Mouse (Mus musculus) embryonic facial prominence, embryonic 15.5 days (tissue): ENCODE data around the gene Aldh1l1. TPM values are rescaled to one million over a fixed set of nuclear protein-coding genes. Genes with fewer than 3 reads are reported as not detected.

Experiments
- ATAC-seq: fragments of 200-750 bp; cut with Nextera tagmentation; 2 replicates; pipeline ENCODE4 v1.8.0; 2017; ENCODE audit warnings: low read depth, moderate TSS enrichment; ENCODE audit not compliant: insufficient number of reproducible peaks, low FRiP score, low TSS enrichment
- H3K27ac ChIP-seq: fragments of 300-500 bp; sonication (generic); replicated peaks from 2 replicates; pipeline ENCODE4 v1.5.1; 2015; ENCODE audit warnings: mild to moderate bottlenecking, inconsistent platforms
- H3K27me3 ChIP-seq: fragments of 300-500 bp; sonication (generic); 2 replicates; pipeline ENCODE4 v1.6.1; 2015; ENCODE audit warnings: inconsistent platforms
- H3K36me3 ChIP-seq: fragments of 300-500 bp; sonication (generic); 2 replicates; pipeline ENCODE4 v1.6.1; 2015; ENCODE audit warnings: mild to moderate bottlenecking, inconsistent platforms
- H3K4me1 ChIP-seq: fragments of 300-500 bp; sonication (generic); 2 replicates; pipeline ENCODE4 v1.6.1; 2015; ENCODE audit warnings: inconsistent platforms
- H3K4me2 ChIP-seq: fragments of 300-500 bp; sonication (generic); replicated peaks from 2 replicates; pipeline ENCODE4 v1.6.1; 2015; ENCODE audit warnings: mild to moderate bottlenecking, inconsistent platforms
- H3K4me3 ChIP-seq: fragments of 300-500 bp; sonication (generic); replicated peaks from 2 replicates; pipeline ENCODE4 v1.5.1; 2015; ENCODE audit warnings: mild to moderate bottlenecking, inconsistent platforms
- H3K9ac ChIP-seq: fragments of 300-500 bp; sonication (generic); 2 replicates; pipeline ENCODE4 v1.6.1; 2015; ENCODE audit warnings: inconsistent platforms
- H3K9me3 ChIP-seq: fragments of 300-500 bp; sonication (generic); replicated peaks from 2 replicates; pipeline ENCODE4 v1.6.1; 2016; ENCODE audit warnings: inconsistent platforms
- WGBS: fragments of 180-500 bp; shearing (Covaris S2); methylation state at CpG from one replicate; pipeline ENCODE4 v1.1.7; 2015; 5-methylcytosine and 5-hydroxymethylcytosine counted together
- polyA plus RNA-seq: library from polyadenylated mRNA; unstranded; fragments of >200 nt; fragmentation: Nextera tagmentation; extraction: Ambion mirVana; gene quantifications from 2 replicates; pipeline ENCODE4 v1.2.1, GENCODE M21; 2015

The Aldh1l1 gene
- polyA plus RNA-seq, 1 experiment from 2014 or later: 2.1 TPM

- ATAC-seq: no peak
- 81% methylated on average over 5 of the region's 5 CpGs for WGBS
- Histone ChIP-seq H3K36me3 (no peaks in the 10 kb centered on the region), H3K4me3 (no peak overlapping the region), H3K4me2 (no peak overlapping the region), H3K4me1 (0 out of 2 replicates have a peak, but pooled peaks cover 10% of the 10 kb centered on the region), H3K9me3 (no peaks in the 10 kb centered on the region), H3K27ac (no peak overlapping the region), H3K27me3 (peaks cover 4% of the 10 kb centered on the region; the same call in 1 of the 2 replicates), H3K9ac (no peak overlapping the region)
These were observed 124.0 kb downstream of the Aldh1l1 start for GRCm38 (mm10) chr6:90610248-90610647.

- H3K4me1 ChIP-seq: 0 out of 2 replicates have a peak, but pooled peaks cover 5% of the 10 kb centered on the region
These were observed 127.0 kb downstream of the Aldh1l1 start for GRCm38 (mm10) chr6:90613277-90613676.

GRCm38 (mm10) chr6:90615362-90615761, 129.1 kb downstream of the Aldh1l1 start:
- Histone ChIP-seq H3K36me3 (no peaks in the 10 kb centered on the region), H3K9me3 (no peaks in the 10 kb centered on the region), H3K27me3 (no peaks in the 10 kb centered on the region), H3K27ac (no peak overlapping the region), H3K9ac (no peak overlapping the region), H3K4me3 (no peak overlapping the region), H3K4me2 (no peak overlapping the region), H3K4me1 (0 out of 2 replicates have a peak, but pooled peaks cover 5% of the 10 kb centered on the region)
- 75% methylated on average over 7 of the region's 7 CpGs for WGBS
- no peak for ATAC-seq

More at GRCm38 (mm10) chr6:90613277-90613676, 127.0 kb downstream of the Aldh1l1 start:
- ATAC-seq: no peak
- no peaks in the 10 kb centered on the region for H3K27me3 ChIP-seq
- H3K9me3 ChIP-seq: no peaks in the 10 kb centered on the region
- H3K36me3 ChIP-seq: no peaks in the 10 kb centered on the region
- 71% methylated on average over 8 of the region's 8 CpGs for WGBS
- no peak overlapping the region for H3K4me3 ChIP-seq
- no peak overlapping the region for H3K4me2 ChIP-seq
- no peak overlapping the region for H3K9ac ChIP-seq
- no peak overlapping the region for H3K27ac ChIP-seq

GRCm38 (mm10) chr6:90615991-90616390, 129.8 kb downstream of the Aldh1l1 start:
- 83% methylated on average over 6 of the region's 6 CpGs for WGBS
- Histone ChIP-seq H3K4me1 (0 out of 2 replicates have a peak, but pooled peaks cover 5% of the 10 kb centered on the region), H3K27me3 (no peaks in the 10 kb centered on the region), H3K4me2 (no peak overlapping the region), H3K27ac (no peak overlapping the region), H3K9ac (no peak overlapping the region), H3K36me3 (no peaks in the 10 kb centered on the region), H3K4me3 (no peak overlapping the region), H3K9me3 (no peaks in the 10 kb centered on the region)
- no peak for ATAC-seq

GRCm38 (mm10) chr6:90616481-90616880, 130.3 kb downstream of the Aldh1l1 start:
- Histone ChIP-seq H3K9me3 (no peaks in the 10 kb centered on the region), H3K27me3 (no peaks in the 10 kb centered on the region), H3K4me2 (no peak overlapping the region), H3K4me3 (no peak overlapping the region), H3K9ac (no peak overlapping the region), H3K27ac (no peak overlapping the region), H3K4me1 (0 out of 2 replicates have a peak, but pooled peaks cover 5% of the 10 kb centered on the region), H3K36me3 (no peaks in the 10 kb centered on the region)
- WGBS: 86% methylated on average over 6 of the region's 6 CpGs
- no peak for ATAC-seq

GRCm38 (mm10) chr6:90618274-90618673, 132.0 kb downstream of the Aldh1l1 start:
- no peak overlapping the region for H3K4me3 ChIP-seq
- no peaks in the 10 kb centered on the region for H3K9me3 ChIP-seq
- H3K4me2 ChIP-seq: no peak overlapping the region
- 0 out of 2 replicates have a peak, but pooled peaks cover 5% of the 10 kb centered on the region for H3K4me1 ChIP-seq
- no peak overlapping the region for H3K9ac ChIP-seq
- H3K27ac ChIP-seq: no peak overlapping the region
- H3K27me3 ChIP-seq: no peaks in the 10 kb centered on the region
- WGBS: 72% methylated on average over 4 of the region's 4 CpGs
- H3K36me3 ChIP-seq: no peaks in the 10 kb centered on the region
- ATAC-seq: no peak

- H3K4me1 ChIP-seq: 0 out of 2 replicates have a peak, but pooled peaks cover 5% of the 10 kb centered on the region
- H3K27me3 ChIP-seq: no peaks in the 10 kb centered on the region
- H3K9me3 ChIP-seq: no peaks in the 10 kb centered on the region
- 76% methylated on average over 19 of the region's 19 CpGs for WGBS
- H3K9ac ChIP-seq: no peak overlapping the region
- no peak for ATAC-seq
- H3K27ac ChIP-seq: no peak overlapping the region
- no peak overlapping the region for H3K4me2 ChIP-seq
- H3K4me3 ChIP-seq: no peak overlapping the region
- no peaks in the 10 kb centered on the region for H3K36me3 ChIP-seq
These were observed 132.8 kb downstream of the Aldh1l1 start for GRCm38 (mm10) chr6:90618821-90619636.

GRCm38 (mm10) chr6:90619936-90620335, 133.7 kb downstream of the Aldh1l1 start:
- Histone ChIP-seq H3K27ac (no peak overlapping the region), H3K9ac (no peak overlapping the region), H3K4me2 (no peak overlapping the region), H3K9me3 (no peaks in the 10 kb centered on the region), H3K27me3 (no peaks in the 10 kb centered on the region), H3K36me3 (no peaks in the 10 kb centered on the region), H3K4me3 (no peak overlapping the region), H3K4me1 (no peaks in the 10 kb centered on the region)
- no peak for ATAC-seq
- WGBS: 79% methylated on average over 5 of the region's 5 CpGs

- 46% methylated on average over 9 of the region's 9 CpGs for WGBS
- Histone ChIP-seq H3K27me3 (no peaks in the 10 kb centered on the region), H3K9me3 (no peaks in the 10 kb centered on the region), H3K27ac (no peak overlapping the region), H3K4me1 (no peaks in the 10 kb centered on the region), H3K4me2 (no peak overlapping the region), H3K4me3 (no peak overlapping the region), H3K36me3 (no peaks in the 10 kb centered on the region), H3K9ac (no peak overlapping the region)
- no peak for ATAC-seq
These were observed 134.8 kb downstream of the Aldh1l1 start for GRCm38 (mm10) chr6:90620791-90621583.

- Histone ChIP-seq H3K27me3 (no peaks in the 10 kb centered on the region), H3K4me1 (no peaks in the 10 kb centered on the region), H3K9ac (no peak overlapping the region), H3K9me3 (no peaks in the 10 kb centered on the region), H3K4me3 (no peak overlapping the region), H3K4me2 (no peak overlapping the region), H3K36me3 (no peaks in the 10 kb centered on the region), H3K27ac (no peak overlapping the region)
- no peak for ATAC-seq
- 67% methylated on average over 6 of the region's 6 CpGs for WGBS
These were observed 135.3 kb downstream of the Aldh1l1 start for GRCm38 (mm10) chr6:90621584-90621890.

GRCm38 (mm10) chr6:90622758-90623455, 136.7 kb downstream of the Aldh1l1 start:
- WGBS: 57% methylated on average over 11 of the region's 11 CpGs
- H3K27ac ChIP-seq: no peak overlapping the region

More at GRCm38 (mm10) chr6:90622758-90623455, 136.7 kb downstream of the Aldh1l1 start:
- H3K4me3 ChIP-seq: no peak overlapping the region
- no peak overlapping the region for H3K9ac ChIP-seq
- H3K36me3 ChIP-seq: no peaks in the 10 kb centered on the region
- no peak for ATAC-seq
- no peaks in the 10 kb centered on the region for H3K9me3 ChIP-seq
- H3K27me3 ChIP-seq: no peaks in the 10 kb centered on the region
- no peak overlapping the region for H3K4me2 ChIP-seq
- no peaks in the 10 kb centered on the region for H3K4me1 ChIP-seq
